Mouse (Mus musculus) liver, adult (tissue): ENCODE measurements around the gene Atg9a.

Source experiments
- GATA4 ChIP-seq: IDR thresholded peaks from 2 replicates; pipeline ENCODE4 v1.6.1; 2014; ENCODE audit warnings: mild to moderate bottlenecking, low read length; ENCODE audit not compliant: insufficient replicate concordance

The Atg9a gene

GRCm38 (mm10) chr1:75148727-75149126 is 43.3 kb downstream of the Atg9a start:
- TF ChIP-seq GATA4 = no peak

DNA sequence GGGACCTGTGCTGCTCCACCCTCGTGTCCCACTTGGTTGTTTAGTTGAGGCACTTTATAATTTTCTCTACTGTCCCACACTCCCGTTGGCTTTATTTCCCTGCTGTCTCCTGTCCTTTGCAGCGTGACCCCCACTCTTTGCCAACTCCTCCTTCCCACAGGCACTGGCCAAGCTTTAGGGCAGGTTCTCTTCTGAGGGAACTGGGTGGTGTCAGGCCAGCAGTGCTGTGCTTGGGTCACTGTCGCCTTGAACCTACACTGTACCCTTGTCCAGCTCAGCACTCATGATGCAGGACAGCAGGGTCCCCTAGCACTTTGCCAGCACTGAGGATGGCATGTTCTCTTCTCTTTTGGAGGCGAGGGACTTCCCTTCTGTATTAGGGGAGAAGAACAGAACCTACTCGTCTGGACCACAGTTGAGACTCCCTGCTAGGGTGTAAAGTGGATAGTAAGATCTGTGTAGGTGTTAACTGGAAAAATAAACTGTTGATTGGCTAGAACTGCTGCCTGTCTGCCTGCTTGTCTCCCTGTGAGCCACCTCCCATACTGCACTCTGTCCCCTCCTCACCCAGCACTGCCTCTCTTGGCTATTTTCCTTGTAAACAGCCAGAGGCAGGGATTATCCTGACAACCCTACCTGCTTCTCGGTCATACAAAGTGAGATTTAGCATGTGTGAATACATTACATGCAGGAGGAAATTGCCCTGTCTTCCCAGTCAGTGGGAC is 44.4 kb downstream of the Atg9a start:
- TF ChIP-seq GATA4 = no peak

DNA sequence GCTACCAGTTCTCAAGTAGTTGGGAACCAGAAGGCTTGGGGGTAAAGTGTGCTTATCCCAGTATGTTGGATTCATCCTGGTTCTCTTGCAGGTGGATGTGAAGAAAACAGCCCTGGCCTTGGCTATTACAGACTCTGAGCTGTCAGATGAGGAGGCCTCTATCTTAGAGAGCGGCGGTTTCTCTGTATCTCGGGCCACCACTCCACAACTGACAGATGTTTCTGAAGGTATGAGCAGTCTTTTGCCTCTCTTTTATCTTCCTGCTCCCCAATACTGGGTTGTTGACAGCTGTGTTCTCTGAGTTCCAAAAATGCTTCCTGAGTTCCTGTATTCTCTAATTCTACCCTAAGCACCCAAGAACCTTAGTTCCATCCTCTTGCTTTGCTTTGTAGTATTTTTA is 46.4 kb downstream of the Atg9a start:
- TF ChIP-seq GATA4 = no peak

- TF ChIP-seq GATA4 = peak; percentile 89; the same call in 1 of the 2 replicates
These were observed 49.4 kb downstream of the Atg9a start, which contains the start of the genes Cnppd1 and Retreg2 for GRCm38 (mm10) chr1:75142301-75143261. Cnppd1 (minus strand) TSS chr1:75142711. Retreg2 (plus strand) TSS chr1:75142778.

GRCm38 (mm10) chr1:75141486-75142190 is 50.4 kb downstream of the Atg9a start:
- TF ChIP-seq GATA4 = peak; percentile 11; the same call in 1 of the 2 replicates

- no peak for TF ChIP-seq GATA4
These were observed 51.3 kb downstream of the Atg9a start for GRCm38 (mm10) chr1:75140601-75141190.

- no peak for TF ChIP-seq GATA4
These were observed 53.5 kb downstream of the Atg9a start for GRCm38 (mm10) chr1:75138448-75138847.

GRCm38 (mm10) chr1:75136730-75137129 is 55.3 kb downstream of the Atg9a start:
- no peak for TF ChIP-seq GATA4

GRCm38 (mm10) chr1:75136293-75136692 is 55.7 kb downstream of the Atg9a start:
- TF ChIP-seq GATA4 = no peak

DNA sequence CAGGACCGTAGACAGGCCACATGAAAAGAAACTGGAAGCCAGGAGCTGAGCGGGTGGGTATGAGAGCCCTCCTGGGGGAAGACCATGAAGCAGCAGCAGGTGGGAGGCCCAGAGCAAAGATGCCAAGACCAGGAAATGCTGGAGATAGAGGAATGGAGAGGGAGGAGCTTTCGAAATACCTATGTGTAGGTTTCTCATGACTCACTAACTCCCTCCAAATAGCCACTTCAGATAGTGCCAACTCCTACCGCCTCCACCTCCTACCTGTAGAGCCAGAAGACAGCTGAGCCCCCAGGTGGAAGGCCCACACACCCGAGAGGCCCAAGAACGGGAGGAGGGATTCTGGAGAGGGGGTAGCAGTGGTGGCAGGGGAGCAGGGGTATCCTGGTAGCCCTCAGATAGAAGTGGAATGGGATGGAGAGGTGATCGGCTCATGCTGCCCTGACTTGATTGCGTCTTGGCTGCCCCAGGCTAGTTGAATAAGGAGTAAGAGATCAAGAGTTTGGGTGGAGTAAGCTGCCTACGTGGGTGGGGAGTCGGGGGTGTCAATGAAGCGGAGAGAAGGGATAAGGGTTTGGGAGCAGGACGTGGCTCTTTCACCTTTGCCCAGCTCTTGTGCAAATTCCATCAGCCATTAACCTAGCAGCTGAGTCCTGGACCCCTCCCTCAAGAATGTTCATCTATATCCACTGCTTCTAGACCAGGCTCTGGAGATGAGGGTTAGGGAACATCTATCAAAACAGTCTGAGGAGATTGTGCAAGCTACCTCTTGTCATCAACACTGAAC is 58.4 kb downstream of the Atg9a start, which contains the start of gene Slc23a3:
Gene Slc23a3, minus strand, starts transcription at position 470 of the 787 bp plus-strand sequence.
- no peak for TF ChIP-seq GATA4
